Mouse (Mus musculus) spleen, adult 2 months (tissue): Measurements from ENCODE around the gene 1700013G24Rik.

Experiments
- CTCF ChIP-seq: fragments of 200-500 bp; IDR thresholded peaks from 2 replicates; pipeline ENCODE4 v1.5.1; 2011; ENCODE audit warnings: mild to moderate bottlenecking, inconsistent platforms; ENCODE audit not compliant: insufficient read depth, insufficient read length, insufficient replicate concordance; ENCODE audit errors: extremely low read depth
- POLR2A ChIP-seq: fragments of 200-500 bp; IDR thresholded peaks from 2 replicates; pipeline ENCODE4 v1.6.1; 2011; ENCODE audit warnings: low read depth, low read length, inconsistent platforms

DNA sequence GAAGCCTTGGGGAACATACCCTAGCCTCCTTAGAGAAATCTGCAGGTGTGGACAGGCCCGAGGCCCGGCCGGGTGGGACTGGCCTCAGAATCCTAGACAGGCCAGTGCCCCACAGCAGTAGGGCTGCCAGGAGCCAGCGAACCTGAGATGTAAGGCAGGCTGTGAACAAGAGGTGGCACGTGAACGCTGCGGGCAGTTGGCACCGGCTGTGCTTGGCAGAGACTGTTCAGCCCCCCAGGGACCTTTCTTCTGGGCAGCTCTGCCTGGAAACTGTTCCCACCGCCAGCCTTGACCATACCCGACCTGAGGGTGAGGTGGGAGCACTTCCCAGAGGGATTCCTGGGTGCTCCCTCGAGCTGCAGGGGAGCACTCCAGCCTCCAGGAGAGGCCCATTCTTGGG is 39.5 kb downstream of the 1700013G24Rik start:
- TF ChIP-seq CTCF (no peak), POLR2A (no peak)
